Mouse (Mus musculus) stomach, postnatal 0 days (tissue): Measurements from ENCODE around the gene Hpse2. TPM values are rescaled to one million over a fixed set of nuclear protein-coding genes. Genes with fewer than 3 reads are reported as not detected.

Experiments used
- ATAC-seq: fragments of 200-750 bp; cut with Nextera tagmentation; 2 replicates; pipeline ENCODE4 v1.8.0; 2017; ENCODE audit not compliant: low FRiP score, low TSS enrichment
- DNase-seq: peaks from one replicate; pipeline ENCODE4 v3.0.0-alpha.2; 2016; ENCODE audit warnings: low spot score
- H3K27ac ChIP-seq: fragments of 300-500 bp; sonication (generic); replicated peaks from 2 replicates; pipeline ENCODE4 v1.5.1; 2014; ENCODE audit warnings: mild to moderate bottlenecking, control low read depth
- H3K27me3 ChIP-seq: fragments of 300-500 bp; sonication (generic); 2 replicates; pipeline ENCODE4 v1.6.1; 2014; ENCODE audit warnings: low read length; ENCODE audit not compliant: control insufficient read depth, insufficient read depth
- H3K36me3 ChIP-seq: fragments of 300-500 bp; sonication (generic); 2 replicates; pipeline ENCODE4 v1.6.1; 2014; ENCODE audit warnings: low read length, mixed read lengths; ENCODE audit not compliant: control insufficient read depth, insufficient read depth
- H3K4me1 ChIP-seq: fragments of 300-500 bp; sonication (generic); replicated peaks from 2 replicates; pipeline ENCODE4 v1.6.1; 2014; ENCODE audit warnings: antibody characterized with exemption; ENCODE audit not compliant: control insufficient read depth, insufficient read depth
- H3K4me2 ChIP-seq: fragments of 300-500 bp; sonication (generic); replicated peaks from 2 replicates; pipeline ENCODE4 v1.6.1; 2014; ENCODE audit warnings: low read depth, mild to moderate bottlenecking, control low read depth, moderate library complexity
- H3K4me3 ChIP-seq: fragments of 300-500 bp; sonication (generic); 2 replicates; pipeline ENCODE4 v1.5.1; 2014; ENCODE audit warnings: low read depth, low read length, control low read depth
- H3K9ac ChIP-seq: fragments of 300-500 bp; sonication (generic); 2 replicates; pipeline ENCODE4 v1.6.1; 2014; ENCODE audit warnings: mild to moderate bottlenecking, low read length, control low read depth, mixed read lengths
- H3K9me3 ChIP-seq: fragments of 300-500 bp; sonication (generic); 2 replicates; pipeline ENCODE4 v1.6.1; 2016; ENCODE audit warnings: low read length; ENCODE audit not compliant: control insufficient read depth
- CTCF ChIP-seq: IDR thresholded peaks from 2 replicates; pipeline ENCODE4 v1.5.1; 2016; ENCODE audit warnings: antibody characterized with exemption, low read depth, mild to moderate bottlenecking, moderate library complexity
- EP300 ChIP-seq: optimal IDR thresholded peaks from 2 replicates; pipeline ENCODE3; 2016; ENCODE audit warnings: antibody characterized with exemption
- WGBS: fragments of 180-500 bp; shearing (Covaris S2); extraction: QIAGEN DNeasy Blood & Tissue Kit; methylation state at CpG from one replicate; pipeline ENCODE4 v1.1.7; 2014; 5-methylcytosine and 5-hydroxymethylcytosine counted together
- polyA plus RNA-seq: library from polyadenylated mRNA; unstranded; fragments of >200 nt; fragmentation: Nextera tagmentation; extraction: Ambion mirVana; gene quantifications from 2 replicates; pipeline ENCODE4 v1.2.1, GENCODE M21; 2015

Hpse2 gene
- polyA plus RNA-seq, 1 experiment from 2014 or later, result 1.3 TPM

- under 1% methylated on average over 43 of the region's 43 CpGs for WGBS
- TF ChIP-seq EP300, result peak; percentile 45
- no peak for TF ChIP-seq CTCF
- Histone ChIP-seq H3K4me2 (peak within 1 kb of the TSS; percentile 67), H3K9me3 (no peaks in the 10 kb centered on the region), H3K4me3 (peak within 1 kb of the TSS; percentile 67), H3K36me3 (no peaks in the 10 kb centered on the region), H3K9ac (peak within 1 kb of the TSS; percentile 76), H3K27me3 (no peaks in the 10 kb centered on the region), H3K27ac (peak within 1 kb of the TSS; percentile 82), H3K4me1 (no peaks in the 10 kb centered on the region)
- DNase-seq, result peak; percentile 87
- ATAC-seq, result peak; percentile 98
These were observed 608.5 kb downstream of the Hpse2 start, which contains the start of gene Hps1 for GRCm38 (mm10) chr19:42779531-42780155. TSS of gene Hps1 (minus strand) at chr19:42779978.

GRCm38 (mm10) chr19:42777801-42778200, 610.4 kb downstream of the Hpse2 start:
- no peaks in the 10 kb centered on the region for H3K4me1 ChIP-seq
- H3K4me2 ChIP-seq, result no peak overlapping the region
- TF ChIP-seq EP300 (no peak), CTCF (peak; percentile 48)
- no peak overlapping the region for H3K27ac ChIP-seq
- H3K4me3 ChIP-seq, result no peak overlapping the region
- H3K36me3 ChIP-seq, result no peaks in the 10 kb centered on the region
- H3K27me3 ChIP-seq, result no peaks in the 10 kb centered on the region
- WGBS, result 84% methylated on average over 5 of the region's 5 CpGs
- ATAC-seq (no peak), DNase-seq (no peak)
- H3K9me3 ChIP-seq, result no peaks in the 10 kb centered on the region
- H3K9ac ChIP-seq, result no peak overlapping the region

GRCm38 (mm10) chr19:42776813-42777212, 611.3 kb downstream of the Hpse2 start:
- DNase-seq (no peak), ATAC-seq (no peak)
- Histone ChIP-seq H3K27me3 (no peaks in the 10 kb centered on the region), H3K27ac (no peak overlapping the region), H3K9ac (no peak overlapping the region), H3K4me1 (no peaks in the 10 kb centered on the region), H3K9me3 (no peaks in the 10 kb centered on the region), H3K36me3 (no peaks in the 10 kb centered on the region), H3K4me3 (no peak overlapping the region), H3K4me2 (no peak overlapping the region)
- WGBS, result 100% methylated on average over 1 of the region's 1 CpGs
- TF ChIP-seq CTCF (peak; percentile 65), EP300 (no peak)

- TF ChIP-seq CTCF (no peak), EP300 (no peak)
- H3K9ac ChIP-seq, result no peak overlapping the region
- H3K27ac ChIP-seq, result no peak overlapping the region
- H3K4me2 ChIP-seq, result no peak overlapping the region
- H3K36me3 ChIP-seq, result peaks cover 4% of the 10 kb centered on the region; the same call in 1 of the 2 replicates
- ATAC-seq (no peak), DNase-seq (no peak)
- H3K4me3 ChIP-seq, result no peak overlapping the region
- H3K27me3 ChIP-seq, result no peaks in the 10 kb centered on the region
- H3K4me1 ChIP-seq, result no peaks in the 10 kb centered on the region
- 87% methylated on average over 23 of the region's 23 CpGs for WGBS
- no peaks in the 10 kb centered on the region for H3K9me3 ChIP-seq
These were observed 617.8 kb downstream of the Hpse2 start for GRCm38 (mm10) chr19:42770141-42770872.

GRCm38 (mm10) chr19:42769648-42770047, 618.5 kb downstream of the Hpse2 start:
- H3K9ac ChIP-seq, result no peak overlapping the region
- no peak for TF ChIP-seq EP300
- no peak for TF ChIP-seq CTCF
- 88% methylated on average over 10 of the region's 10 CpGs for WGBS

GRCm38 (mm10) chr19:42767361-42767760, 620.8 kb downstream of the Hpse2 start:
- Histone ChIP-seq H3K4me1 (no peaks in the 10 kb centered on the region; the same call in 1 of the 2 replicates), H3K9ac (no peak overlapping the region), H3K36me3 (peaks cover 4% of the 10 kb centered on the region; the same call in 1 of the 2 replicates), H3K9me3 (no peaks in the 10 kb centered on the region), H3K27ac (no peak overlapping the region), H3K4me2 (no peak overlapping the region), H3K4me3 (no peak overlapping the region), H3K27me3 (no peaks in the 10 kb centered on the region)
- TF ChIP-seq CTCF, result no peak
- no peak for TF ChIP-seq EP300
- DNase-seq (no peak), ATAC-seq (no peak)
- WGBS, result 73% methylated on average over 8 of the region's 8 CpGs

More at GRCm38 (mm10) chr19:42769648-42770047, 618.5 kb downstream of the Hpse2 start:
- Histone ChIP-seq H3K36me3 (peaks cover 4% of the 10 kb centered on the region; the same call in 1 of the 2 replicates), H3K27ac (no peak overlapping the region), H3K4me1 (no peaks in the 10 kb centered on the region; the same call in 1 of the 2 replicates), H3K9me3 (no peaks in the 10 kb centered on the region), H3K4me3 (no peak overlapping the region), H3K27me3 (no peaks in the 10 kb centered on the region), H3K4me2 (no peak overlapping the region)
- no peak for DNase-seq
- ATAC-seq, result no peak
